Mouse (Mus musculus) cerebellum, adult 2 months (tissue): Measurements from ENCODE around the gene Plce1.

Experiments
- CTCF ChIP-seq: fragments of 200-500 bp; IDR thresholded peaks from 2 replicates; pipeline ENCODE4 v1.5.1; 2011; ENCODE audit warnings: low read depth, mild to moderate bottlenecking, control low read depth, low read length, moderate library complexity, borderline replicate concordance; ENCODE audit not compliant: insufficient read depth
- POLR2A ChIP-seq: fragments of 200-500 bp; IDR thresholded peaks from 2 replicates; pipeline ENCODE4 v1.6.1; 2011; ENCODE audit warnings: low read length, control low read depth, borderline replicate concordance; ENCODE audit not compliant: insufficient read depth

DNA sequence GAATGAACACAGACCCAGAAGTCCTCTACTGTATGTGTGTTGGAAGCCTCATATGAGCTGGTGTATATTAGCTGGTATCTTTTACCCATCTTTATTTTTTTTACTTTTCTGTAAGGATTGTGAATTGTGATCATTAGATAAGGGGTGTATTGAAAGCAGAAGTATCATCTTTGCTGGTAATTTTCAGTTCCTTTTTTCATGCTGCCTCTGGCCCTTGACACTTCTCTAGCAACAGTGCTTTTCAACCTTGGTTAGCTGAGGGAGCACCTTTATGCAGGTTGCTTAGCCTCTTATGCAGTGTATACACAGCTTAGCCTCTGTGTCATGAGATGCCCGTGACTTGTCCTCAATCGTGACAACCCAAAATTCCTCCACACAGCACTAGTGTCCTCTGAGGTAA, 116.5 kb downstream of the Plce1 start:
- TF ChIP-seq CTCF: no peak
- no peak for TF ChIP-seq POLR2A
